Mouse (Mus musculus) ovary, postnatal 36 days (tissue): Measurements from ENCODE around the gene Itk.

ENCODE experiments used
- DNase-seq: peaks from one replicate; pipeline ENCODE4 v3.0.0; 2022; ENCODE audit warnings: low spot score, mixed read lengths

Gene Itk

DNA sequence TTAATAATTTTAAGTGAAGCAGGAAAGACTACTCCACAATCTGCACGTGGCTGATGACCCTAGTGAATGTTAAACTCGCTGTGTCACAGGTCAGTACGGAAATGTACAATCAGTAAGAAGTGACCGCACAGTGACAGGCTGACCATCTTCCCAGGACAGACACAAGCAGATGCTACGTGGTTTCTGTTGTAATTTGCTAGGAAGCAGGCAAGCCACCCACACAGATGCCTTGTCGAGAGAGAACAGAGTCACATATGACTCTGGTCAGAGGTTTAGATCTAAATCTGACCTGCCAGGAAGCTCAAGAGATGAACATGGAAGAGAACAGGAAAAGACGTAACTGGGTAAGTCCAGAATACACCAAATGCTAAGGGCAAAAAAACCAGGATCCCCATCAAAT is 3.6 kb upstream of the Itk start:
- DNase-seq: no peak

DNA sequence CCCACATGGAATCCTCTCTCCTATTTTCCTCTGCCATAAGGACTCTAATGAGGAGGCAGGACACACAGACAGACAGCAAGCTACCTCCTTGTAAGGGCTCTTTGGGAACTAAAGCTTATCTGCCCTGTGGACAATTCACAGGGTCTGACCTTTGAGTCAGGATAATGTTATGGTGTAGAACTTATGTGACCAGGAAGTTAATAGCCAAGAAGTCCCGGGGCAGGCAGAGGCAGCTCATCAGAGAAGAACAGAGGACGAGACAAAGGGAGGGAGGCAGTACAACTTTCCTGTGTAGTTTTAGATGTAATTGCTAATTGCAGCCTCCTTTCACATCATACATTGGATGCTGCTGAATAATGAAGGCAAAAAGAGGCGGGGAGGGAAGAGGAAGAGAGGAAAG is 1.3 kb upstream of the Itk start:
- no peak for DNase-seq

DNA sequence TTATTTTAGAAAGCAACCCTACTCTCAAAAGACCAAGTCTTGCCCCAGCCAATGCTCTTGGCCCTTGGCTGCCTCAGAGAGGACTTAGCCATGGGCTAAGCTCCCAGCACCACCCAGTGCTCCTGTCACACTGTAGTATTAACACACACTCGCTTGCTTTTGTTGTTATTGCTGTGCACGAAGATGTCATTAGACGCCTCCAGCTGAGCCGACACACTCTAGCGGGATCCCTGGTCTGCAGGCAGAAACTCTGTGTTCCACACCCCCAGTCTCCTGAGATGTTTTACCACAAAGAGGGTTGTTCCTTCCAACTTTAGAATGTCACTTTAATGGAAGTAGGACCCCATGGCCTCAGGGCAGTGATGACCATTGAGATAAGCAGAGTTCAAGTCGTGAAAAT is 877 bp downstream of the Itk start:
- no peak for DNase-seq

DNA sequence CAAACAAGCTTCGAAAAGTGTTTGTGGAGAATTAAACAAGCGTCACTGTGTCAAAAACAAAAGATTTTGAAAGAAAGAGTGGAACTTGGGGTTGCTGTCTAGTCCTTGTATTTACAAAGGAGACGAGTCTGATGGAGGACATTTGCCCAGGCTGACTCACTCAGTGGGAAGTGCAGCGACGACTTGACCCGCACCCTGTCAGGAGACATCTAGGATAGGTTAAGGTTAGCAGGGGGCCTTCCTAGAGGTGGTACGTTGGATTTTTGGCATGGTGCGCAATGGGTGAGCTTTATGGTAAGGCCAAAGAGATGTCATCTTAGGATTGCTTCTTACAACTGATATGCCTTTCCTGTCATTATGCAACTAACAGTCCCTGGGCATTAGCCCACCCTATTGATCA is 2.3 kb downstream of the Itk start:
- DNase-seq: no peak

DNA sequence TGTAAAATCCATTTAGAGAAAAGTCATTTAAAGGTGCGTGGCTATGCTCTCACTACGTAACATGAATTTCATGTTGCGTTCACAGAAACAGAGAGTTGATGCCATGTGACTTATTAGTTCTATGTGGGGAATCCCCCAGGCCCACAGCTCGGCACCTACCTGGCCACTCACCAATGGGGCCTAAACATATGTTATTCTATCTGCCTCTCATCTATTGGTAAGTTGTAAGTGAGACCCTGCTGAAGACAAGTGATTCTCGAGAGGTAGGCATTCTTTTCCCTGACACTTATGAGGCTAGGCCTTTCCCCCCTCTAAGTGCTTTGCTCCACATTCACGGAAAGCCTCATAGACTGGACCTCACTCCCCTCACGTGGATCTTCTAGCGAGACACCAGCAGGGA is 2.8 kb downstream of the Itk start:
- DNase-seq: no peak

DNA sequence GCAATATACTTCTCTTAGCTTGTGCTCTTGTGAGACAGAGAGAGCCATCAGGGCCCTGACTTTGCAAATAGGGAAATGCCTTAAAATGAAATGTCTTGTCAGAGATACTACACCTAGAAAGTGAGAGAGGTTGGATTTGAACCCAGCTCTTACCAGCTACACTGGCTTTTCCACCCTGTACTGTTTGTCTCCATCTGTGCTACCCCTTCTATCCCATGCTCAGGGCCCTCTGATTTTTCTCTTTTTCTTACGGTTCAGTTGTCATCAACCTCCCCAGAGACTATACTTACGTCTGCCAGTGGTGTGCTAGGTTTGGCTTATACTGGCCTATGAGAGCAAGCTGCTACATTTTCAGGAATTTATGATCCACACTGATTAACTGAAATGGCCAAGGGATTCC is 4.4 kb downstream of the Itk start:
- no peak for DNase-seq

DNA sequence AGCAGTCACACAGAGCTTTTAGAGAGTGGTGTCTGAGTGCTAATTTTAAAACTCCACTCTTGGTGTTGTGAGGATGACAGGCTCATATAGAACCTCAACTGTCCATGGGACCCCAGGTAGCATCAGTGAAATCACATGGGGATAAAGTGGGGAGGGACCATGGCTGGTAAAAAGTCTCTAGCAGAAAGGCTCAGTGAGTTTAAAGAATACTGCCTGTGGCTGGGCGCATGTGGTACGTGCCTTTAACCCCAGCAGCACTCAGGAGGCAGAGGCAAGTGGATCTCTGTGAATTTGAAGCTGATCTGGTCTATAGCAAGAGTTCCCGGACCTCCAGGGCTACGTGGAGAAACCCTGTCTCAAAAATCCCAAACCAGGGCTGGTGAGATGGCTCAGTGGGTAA is 6.8 kb downstream of the Itk start:
- DNase-seq: no peak

DNA sequence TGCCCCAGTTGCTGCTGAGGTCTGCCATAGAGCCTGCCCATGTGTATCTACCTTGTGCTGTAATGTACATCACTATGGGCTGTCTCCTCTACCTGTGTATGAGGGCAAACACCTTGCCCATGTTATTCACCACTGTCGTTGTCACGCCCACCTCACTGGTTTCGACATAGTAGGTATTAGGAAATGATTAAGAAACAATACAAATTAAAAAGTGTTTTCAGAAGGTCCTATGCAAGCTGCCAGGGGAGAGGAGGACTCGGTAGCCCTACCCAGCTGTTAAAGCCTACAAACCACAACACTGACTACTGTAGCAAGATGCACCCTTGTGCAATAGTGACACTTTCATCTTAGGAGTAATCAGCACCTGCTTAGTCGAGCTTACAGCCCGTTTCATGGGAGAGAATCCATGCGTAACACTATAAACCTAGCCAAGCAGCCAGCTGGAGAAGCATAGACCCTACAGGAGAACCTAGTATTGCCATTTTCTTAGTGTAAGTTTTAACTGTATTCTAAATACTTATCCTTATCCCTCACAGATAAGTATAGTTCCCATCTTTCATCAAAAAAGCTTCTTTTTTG is 9.1 kb downstream of the Itk start:
- DNase-seq: no peak

DNA sequence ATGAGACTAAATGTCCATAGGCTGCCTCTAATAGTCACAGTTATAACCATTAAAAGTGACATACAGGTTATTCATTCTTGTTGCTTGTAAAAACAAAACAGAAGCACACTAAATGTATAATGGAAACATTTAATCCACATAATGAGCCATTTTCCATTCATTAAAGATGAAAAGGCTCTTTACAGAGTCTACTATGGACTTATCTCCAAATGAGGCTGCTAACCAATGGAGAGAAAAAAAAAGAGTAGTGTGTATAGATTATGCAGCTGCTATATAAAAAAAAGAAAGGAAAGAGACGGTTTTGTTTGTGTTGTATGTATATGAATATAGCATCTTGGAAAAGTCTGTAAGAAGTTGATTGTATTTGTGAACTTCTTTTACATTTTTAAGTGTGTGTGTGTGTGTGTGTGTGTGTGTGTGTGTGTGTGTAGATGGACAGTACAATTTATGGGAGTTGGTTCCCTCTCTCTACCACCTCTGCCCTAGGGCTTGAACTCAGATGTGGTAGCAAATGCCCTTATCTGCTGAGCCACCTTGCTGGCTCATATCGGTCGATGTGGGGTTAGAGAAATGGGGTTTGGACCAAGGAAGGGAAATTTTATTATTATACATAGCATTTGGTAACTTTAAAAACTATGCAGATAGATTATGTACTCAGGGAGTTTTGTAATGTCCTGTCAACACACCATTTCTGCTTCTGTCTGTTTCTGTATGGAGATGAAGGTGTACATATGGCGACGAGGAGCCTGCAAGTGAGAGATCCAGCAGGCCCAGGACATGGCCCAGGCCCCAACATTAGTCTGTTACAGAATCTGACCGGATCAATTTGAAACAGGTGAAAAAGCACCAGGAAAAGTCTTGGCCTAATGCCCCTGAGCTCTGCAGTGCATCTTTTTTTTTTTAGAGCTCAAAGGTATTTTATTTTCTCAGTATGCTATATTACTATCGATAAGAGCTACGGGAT is 11.2 kb downstream of the Itk start:
- DNase-seq: no peak

DNA sequence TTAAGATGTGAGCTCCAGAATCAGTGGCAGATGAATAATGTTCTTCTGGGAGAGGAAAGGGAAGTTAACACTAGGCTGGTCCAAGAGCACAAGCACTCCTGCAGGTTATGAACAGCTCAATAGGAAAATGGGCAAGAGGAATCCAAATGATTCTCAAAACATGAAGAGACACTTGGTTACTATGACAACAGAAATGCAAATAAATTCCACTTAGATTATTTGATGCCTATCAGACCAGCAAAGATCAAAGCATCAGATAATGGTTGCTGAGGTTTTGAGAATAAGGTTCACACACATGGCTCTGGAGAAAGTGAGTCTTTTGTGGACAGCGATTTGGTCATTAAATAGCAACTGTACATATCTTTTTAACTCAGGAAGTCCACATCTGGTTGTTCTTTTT is 12.0 kb downstream of the Itk start:
- DNase-seq: no peak

DNA sequence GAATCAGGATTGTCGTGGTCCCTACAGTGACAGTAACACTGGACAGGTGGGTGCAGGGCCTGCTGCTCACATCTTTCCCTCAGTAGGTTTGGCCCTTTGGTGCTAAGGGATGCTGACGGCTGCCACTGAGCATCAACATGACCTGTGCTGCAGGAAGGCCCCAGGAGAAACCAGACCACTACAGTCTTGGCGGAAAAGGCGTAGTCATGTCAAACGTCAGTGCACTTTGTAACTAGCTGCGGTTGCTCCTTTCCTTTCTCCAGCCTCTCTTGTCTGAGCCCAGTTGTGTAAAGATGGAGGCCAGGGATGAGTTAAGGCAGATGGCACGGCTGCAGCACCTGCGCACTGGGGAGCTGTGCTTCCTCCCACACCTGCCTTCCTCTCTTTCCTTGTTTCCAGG is 14.3 kb downstream of the Itk start:
- DNase-seq: no peak

DNA sequence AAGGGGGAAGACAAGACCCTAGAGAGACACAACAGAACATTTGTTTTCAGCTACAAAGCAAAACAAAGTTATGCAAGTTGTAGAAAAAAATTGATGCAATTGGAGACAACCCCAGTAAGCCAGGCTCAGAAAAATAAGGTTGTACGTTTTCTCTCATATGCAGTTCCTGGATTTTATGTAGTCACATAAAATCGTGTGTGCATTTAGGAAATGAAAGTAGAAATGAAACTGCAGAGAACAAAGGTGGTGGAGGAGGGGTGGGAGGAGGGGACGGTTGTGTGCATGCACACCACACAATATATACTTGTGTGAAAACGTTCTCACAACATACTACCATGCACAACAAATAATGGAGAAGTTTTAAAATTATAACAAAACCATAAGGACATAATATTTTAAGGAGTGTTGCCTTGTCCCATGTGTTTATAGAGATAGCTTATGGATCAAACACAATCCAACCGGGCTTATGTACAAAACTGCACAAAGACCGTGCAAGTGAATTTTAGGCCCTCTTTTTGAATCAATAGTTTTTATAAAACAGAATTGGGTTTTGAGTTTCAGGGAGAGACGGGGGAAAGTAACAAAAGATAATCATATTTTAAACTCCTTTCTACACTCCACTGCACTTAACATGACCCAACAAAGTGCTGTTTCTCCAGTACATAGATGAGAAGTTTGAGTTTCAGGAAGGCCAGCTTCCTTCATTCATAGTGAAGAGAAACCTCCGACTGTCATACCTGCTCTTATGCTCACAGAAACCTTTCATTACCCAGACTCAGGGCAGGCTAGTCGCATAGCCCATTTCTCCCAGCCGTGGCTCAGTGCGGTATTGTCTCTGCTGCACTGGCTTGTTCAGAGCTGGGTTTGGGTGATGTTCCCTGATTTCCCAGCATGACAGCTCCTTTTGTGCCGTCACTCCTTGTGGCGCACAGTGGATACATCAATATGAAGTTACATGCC is 16.0 kb downstream of the Itk start:
- no peak for DNase-seq

DNA sequence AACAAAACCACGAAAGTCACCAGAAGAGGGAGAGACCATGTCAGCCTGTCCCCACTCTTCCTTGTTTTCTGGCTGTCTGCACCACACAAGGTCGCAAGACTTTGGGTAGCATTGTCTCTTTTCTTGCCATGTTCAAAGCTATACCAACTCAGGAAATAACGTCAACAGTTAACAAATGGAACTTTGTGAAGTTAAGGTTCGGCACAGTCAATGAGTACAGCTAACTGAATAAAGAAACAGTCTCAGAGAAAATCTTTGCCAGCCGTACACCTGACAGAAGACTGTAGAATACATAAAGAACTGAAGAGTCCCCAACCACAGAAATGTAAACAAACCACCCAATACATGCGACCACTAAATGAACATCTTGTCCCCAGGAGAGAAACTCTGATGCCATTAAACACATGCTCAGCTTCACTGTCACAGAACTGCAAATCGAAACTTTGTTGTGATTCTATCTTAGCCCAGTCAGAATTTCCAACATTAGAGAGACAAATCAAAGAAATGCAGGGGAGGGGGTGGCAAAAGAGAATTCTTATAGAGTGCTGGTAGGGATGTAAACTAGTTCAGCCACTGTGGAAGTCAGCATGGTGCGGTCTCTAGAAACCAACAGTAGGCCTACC is 16.9 kb downstream of the Itk start:
- no peak for DNase-seq

DNA sequence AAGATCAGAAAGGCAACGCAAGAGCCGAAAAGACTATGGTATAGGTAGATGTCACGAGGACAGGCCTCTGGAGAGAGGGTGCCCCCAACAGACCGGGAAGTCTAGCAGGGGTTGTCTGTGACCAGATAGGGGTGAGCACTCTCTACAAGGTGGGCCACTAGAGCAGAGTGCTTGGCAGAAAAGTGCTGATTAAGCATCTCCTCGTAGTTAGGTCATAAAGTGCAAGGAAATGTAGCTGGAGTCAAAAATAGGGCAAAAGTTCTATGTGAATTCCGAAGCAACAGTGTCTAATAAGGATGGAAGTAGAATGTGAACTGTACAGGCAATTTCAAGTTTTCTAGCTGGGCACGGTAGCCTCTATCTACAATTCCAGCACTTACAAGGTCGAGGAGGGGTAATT is 18.1 kb downstream of the Itk start:
- DNase-seq: no peak

DNA sequence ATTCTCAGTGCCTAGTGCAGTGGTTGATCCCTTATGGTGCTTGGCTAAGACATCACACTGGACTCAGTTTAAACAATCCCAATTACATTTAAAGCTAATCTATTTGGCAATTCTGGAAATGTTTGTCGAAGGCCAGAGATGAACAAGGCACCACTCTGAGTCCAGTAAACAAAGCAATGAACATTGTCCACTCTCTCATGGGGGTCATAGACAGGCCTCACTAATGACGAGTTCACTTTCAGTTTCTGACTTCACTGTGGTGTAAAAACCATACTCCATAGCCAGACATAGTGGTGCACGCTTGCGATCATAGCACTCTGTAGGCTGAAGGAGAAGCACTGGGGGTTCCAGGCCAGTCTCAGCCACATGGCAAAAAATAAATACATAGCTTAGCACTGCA is 18.9 kb downstream of the Itk start:
- DNase-seq: no peak

DNA sequence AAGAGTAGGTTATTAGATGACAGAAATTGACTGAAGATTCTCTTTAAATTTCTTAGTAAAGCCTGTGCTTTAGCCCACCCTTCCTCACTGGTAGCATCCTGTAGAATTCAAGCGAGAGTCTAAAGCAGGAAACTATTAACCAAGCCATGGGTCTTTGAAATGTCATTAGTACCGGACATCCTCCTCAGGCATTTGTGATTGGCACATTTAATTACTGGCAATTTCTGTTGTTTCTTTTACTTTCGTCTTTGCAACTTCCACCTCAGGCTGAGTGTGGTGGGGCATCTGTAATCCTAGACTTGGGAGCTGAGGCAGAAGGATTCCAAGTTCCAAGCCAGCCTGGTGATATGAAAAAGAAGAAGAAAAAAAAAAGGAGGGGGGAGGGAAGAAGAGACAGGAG is 23.0 kb downstream of the Itk start:
- DNase-seq: no peak

DNA sequence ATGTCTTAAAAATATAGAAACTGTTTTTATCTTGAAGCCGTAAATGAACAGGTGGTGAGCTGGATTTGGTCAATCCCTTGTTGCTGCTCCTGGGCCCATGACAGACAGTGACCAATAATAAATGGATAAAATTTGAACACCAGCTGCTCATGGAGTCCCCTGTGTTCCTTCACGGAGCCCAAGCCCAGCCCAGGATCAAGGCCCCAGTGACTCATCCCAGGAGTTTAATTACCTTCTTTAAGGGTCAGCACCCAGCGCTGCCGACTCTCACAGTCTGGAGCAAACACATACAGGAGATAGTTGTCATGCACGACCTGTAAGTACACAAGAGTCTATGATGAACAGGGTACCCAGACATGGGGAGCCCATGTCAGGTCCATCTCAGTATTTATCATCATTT is 23.6 kb downstream of the Itk start:
- no peak for DNase-seq

DNA sequence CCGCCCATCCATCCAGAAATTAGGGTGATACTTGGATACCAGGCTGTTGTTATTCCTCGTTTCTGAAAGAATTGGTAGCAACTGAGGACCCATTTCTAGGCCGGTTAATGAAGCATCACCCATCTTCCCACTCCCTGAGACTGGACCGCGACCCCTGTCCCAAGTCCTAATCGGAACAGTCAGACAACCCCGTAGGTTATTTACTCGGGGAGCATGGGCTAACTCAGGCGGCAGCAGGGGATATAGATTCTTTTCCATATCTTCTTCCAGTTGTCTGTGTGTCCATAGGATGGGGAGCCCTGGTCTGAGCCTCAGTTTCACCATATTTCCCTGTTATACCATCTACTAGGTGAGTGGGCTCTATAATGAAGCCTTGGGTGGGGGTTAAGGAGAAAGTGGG is 25.5 kb downstream of the Itk start:
- DNase-seq: no peak

DNA sequence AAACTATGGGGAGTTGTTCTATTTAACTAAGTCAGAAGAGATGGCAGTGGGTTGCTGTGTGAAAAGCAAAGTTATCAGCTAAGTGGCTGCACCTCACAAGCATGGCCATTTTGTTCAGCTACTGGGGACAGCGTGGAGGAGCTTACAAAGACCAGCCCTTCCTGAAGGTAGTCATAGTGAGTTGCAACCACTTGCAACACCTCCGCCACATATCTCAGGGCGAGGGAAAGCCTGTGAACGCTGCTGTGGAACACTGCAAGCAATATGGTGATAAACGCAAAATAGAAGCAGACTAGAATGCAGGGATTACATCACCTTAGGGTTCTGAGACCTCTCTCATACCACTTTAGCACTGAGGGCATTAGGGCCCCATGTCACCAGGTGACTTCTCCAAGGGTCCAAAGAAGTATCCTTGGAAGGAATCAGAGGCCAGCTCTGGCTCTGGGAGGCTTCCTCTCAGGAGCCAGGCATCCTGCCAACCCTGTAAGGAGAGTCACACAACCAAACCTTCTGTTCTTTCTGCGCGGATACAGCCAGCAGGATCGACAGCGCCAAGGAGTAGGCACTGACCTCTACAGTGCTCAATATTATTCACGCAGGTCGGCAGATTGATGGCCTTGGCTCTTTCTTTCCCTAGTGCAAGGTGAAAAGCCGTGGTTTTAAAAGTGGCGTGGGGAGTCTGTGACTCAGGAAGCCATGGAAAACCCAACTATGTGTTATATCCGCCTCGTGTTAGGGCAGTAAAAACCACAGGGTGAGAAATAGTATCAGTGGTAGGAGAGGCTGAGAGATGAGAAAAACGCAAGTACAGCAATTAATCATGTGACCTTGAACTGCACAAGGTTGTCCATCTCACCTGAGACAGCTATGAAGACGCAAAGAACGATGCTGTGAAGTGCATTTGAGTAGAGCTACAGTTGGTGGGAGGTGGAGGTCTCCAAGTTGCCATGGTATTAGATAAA is 27.0 kb downstream of the Itk start:
- DNase-seq: no peak

DNA sequence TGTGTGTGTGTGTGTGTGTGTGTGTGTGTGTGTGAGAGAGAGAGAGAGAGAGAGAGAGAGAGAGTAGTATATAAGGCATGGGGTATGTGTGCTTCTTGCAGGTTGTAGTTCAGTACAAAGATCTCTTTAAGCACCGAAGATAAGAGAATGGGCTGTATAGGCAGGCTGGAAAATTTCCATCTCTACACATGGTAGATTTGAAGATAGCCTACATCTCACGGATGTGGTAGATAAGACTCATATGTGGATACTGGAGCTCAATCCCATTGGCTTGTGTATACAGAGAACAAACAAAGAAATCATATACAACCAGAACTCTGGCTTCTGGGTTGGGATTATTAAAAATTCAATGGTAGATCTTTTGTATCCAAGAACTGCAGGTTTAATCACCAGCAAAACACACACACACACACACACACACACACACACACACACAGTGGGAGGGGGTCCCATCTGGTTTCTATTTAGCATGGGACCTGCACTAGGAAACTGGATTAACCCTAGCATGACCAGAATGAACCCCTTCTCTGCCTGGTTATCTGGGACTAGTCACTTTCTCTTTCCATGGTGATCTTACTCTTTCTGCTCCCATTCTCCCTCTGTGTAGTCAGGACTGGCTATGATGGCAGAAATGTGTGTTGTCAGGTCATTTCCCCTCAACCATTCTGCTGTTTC is 28.2 kb downstream of the Itk start:
- no peak for DNase-seq
